Mouse (Mus musculus): ENCODE data around the gene Pabpc1l. TPM values are rescaled to one million over a fixed set of nuclear protein-coding genes. Genes with fewer than 3 reads are reported as not detected.

The Pabpc1l gene
- total RNA-seq (2023): 5.7 TPM

DNA sequence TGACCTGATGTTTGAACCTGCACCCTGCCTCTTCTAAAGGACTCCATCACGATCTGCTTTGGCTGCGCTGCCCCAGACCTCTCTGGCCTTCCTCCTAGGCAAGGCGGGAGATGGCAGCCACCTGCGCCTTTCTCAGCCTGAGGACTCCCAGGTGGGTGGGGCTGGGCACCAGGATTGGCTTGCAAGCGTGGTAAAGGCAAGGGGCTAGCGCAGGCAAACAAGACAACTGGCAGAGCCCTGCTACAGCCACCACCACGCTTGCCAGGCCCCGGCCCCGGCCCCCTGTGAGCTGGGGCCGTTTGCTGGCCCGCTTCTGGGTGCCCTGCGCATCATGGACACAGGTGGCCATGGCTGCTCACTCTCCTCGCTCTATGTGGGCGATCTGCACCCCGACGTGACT is at the start of gene Pabpc1l:
Pabpc1l (plus strand) TSS at position 301 of the 400 bp plus-strand sequence.

DNA sequence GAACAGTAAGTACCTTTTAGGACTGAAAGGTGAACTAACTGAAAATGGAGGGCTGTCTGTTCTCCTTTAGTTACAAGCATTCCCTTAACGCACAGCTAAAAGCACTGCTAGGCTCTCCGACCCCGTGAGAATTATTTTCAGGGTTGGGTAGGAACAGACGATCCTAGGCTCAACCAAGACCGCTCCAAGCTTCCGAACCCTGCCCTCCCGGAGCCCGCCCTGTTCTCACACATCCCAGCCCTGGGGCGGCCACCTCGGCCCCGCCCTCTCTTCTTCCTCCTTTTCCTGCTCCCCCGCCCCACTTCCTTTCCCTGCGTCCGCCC is 30.6 kb upstream of the Pabpc1l start, which contains the start of gene Ywhab:
Ywhab (plus strand) TSS at position 307 of the 323 bp plus-strand sequence.

DNA sequence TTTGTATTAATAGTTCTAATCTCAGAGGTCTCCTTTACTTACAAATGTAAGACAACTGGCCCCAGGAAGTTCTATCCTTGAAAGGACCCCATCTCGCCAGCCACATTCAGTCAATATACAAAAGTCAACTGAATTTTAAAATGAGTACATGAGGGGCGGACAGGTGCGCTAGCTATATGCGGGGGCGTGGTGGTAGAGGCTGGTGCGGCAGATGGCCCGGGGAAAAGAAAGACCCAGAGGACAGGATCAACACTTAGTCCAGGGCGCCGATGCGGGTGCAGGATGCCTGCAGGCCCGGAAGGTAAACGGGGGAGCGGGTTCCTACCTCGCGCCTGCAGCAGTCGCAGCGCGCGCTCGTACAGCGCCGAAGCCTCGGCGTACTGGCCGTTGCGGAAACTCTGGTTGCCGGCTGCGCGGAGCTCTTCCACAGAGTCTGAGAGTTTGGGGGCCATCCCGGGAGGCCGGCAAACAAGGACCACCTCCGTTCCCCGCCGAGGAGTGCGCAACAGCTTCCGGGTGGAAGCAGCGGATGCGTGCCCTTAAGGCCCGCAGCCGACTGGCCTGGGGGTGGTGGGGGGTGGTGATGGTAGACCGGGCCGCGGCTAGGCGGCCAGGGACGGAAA is 45.0 kb downstream of the Pabpc1l start, which contains the start of gene Stk4:
Stk4 (plus strand) TSS at position 181 of the 623 bp plus-strand sequence.

GRCm38 (mm10) chr2:164070765-164071436 is 45.7 kb downstream of the Pabpc1l start, which contains the start of gene Tomm34:
Tomm34 (minus strand) TSS chr2:164071169.

Other genes with a start within 250 kb of the Pabpc1l start
- not detected for gene Ccn5, start 204.6 kb upstream of the Pabpc1l start, total RNA-seq (2023)
- not detected for gene Kcnk15, start 171.8 kb upstream of the Pabpc1l start, total RNA-seq (2023)
- not detected for gene Rims4, start 106.8 kb upstream of the Pabpc1l start, total RNA-seq (2023)
- gene Ywhab, start 30.5 kb upstream of the Pabpc1l start, total RNA-seq (2023): 122 TPM
- gene Stk4, start 44.9 kb downstream of the Pabpc1l start, total RNA-seq (2023): 319 TPM
- 79.3 TPM for gene Tomm34, start 45.7 kb downstream of the Pabpc1l start, total RNA-seq (2023)
- not detected for gene Kcns1, start 145.7 kb downstream of the Pabpc1l start, total RNA-seq (2023)
- gene Wfdc5, start 157.3 kb downstream of the Pabpc1l start, total RNA-seq (2023): not detected
- gene Wfdc12, start 165.2 kb downstream of the Pabpc1l start, total RNA-seq (2023): not detected
- gene Wfdc15a, start 174.7 kb downstream of the Pabpc1l start, total RNA-seq (2023): not detected
- not detected for gene Wfdc15b, start 196.2 kb downstream of the Pabpc1l start, total RNA-seq (2023)
- gene Svs2, start 213.0 kb downstream of the Pabpc1l start, total RNA-seq (2023): not detected
- gene Svs3b, start 231.2 kb downstream of the Pabpc1l start, total RNA-seq (2023): not detected

All from CD4-positive naive resting alpha-beta T cell, adult 57 days (primary cell).